Mouse (Mus musculus): Measurements from ENCODE around the gene Cabp1.
"Not testable (repeated sequence)": the region's sequence is repeated elsewhere in the genome, so short reads cannot be mapped to it uniquely, and the experiment has no call there.

DNA sequence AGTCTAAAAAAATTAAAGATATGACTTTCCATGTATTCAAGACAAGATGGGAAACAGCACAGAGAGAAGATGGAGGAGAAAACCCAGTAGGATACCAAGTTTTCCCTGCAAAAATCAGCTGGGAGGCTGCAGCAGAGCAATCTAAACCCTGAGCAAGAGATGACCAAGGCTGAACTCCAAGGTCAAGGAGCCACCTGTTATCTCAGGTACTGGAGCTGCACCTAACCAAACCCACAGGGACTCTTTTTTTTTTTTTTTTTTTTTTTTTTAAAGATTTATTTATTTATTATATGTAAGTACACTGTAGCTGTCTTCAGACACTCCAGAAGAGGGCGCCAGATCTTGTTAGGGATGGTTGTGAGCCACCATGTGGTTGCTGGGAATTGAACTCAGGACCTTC is 45.3 kb downstream of the Cabp1 start:
- TF ChIP-seq CTCF (IDR thresholded peaks at IDR 0.05; ENCODE audit: borderline replicate concordance, insufficient read depth, low read length); POLR2A (IDR thresholded peaks at IDR 0.05; ENCODE audit: low read depth, low read length): not testable (repeated sequence)

All from embryonic fibroblast, embryonic 13.5 days (primary cell).